Mouse (Mus musculus) frontal cortex, postnatal 36 days (tissue): ENCODE measurements around the gene Dscaml1.
A peak's percentile ranks its signal among the peaks of the same experiment; 100 is the strongest.
"Not testable (repeated sequence)": the region's sequence is repeated elsewhere in the genome, so short reads cannot be mapped to it uniquely, and the experiment has no call there.

Experiments used
- DNase-seq, 2 experiments: peaks; one replicate each; pipeline ENCODE4 v3.0.0; 2022; ENCODE audit warnings: low spot score in 2 of 2

Gene Dscaml1

DNA sequence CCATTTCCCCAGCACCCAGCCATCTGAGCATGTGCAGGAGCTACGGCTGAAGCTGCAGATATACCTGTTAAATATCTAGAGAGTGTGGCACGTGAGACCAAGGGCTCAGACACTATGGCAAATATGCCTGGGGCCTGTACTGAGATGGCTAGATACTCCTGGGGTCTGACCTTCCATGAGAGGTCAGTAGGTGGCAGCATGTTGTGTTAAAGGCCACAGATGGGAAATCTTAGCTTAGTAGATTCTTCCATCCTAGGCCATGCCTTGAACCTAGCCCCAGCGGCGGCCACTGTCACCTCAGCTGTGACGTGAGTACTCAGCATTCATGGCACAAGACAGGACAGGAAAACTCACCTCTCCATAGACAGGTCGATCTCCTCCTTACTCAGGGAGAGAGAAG is 347.7 kb downstream of the Dscaml1 start:
- no peak for DNase-seq

DNA sequence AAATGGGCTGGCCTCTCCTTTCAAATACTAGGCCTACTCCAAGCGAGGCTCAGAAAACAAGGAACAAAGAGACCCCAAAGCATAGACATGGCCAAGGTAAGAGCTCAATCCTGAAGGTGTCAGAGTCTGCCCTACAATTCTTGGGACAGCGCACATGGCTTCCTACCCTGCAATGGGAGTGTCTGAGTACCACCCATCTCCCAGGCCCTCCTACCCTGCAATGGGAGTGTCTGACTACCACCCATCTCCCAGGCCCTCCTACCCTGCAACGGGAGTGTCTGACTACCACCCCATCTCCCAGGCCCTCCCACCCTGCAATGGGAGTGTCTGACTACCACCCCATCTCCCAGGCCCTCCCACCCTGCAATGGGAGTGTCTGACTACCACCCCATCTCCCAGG is 349.7 kb downstream of the Dscaml1 start:
- not testable (repeated sequence) for DNase-seq

DNA sequence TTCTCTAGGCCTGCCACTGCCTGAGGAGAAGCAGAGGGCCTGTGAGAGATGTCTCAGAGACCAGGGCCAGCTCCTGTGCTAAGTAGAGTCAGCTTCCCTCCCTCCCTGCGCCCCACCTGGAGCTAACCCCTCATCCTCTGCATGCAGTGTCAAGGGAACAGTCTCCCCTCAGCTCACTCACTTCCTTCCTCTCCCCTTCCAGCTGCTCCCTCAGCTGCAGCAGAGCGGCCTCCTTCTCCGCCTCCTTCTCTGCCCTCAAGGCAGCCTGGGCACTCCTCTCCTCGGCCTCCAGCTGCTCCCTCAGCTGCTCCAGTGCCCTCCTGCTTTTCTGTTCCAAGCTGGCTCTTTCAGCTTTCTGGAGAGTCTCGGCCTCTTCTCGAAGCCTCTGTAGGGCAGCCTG is 352.8 kb downstream of the Dscaml1 start:
- no peak for DNase-seq

DNA sequence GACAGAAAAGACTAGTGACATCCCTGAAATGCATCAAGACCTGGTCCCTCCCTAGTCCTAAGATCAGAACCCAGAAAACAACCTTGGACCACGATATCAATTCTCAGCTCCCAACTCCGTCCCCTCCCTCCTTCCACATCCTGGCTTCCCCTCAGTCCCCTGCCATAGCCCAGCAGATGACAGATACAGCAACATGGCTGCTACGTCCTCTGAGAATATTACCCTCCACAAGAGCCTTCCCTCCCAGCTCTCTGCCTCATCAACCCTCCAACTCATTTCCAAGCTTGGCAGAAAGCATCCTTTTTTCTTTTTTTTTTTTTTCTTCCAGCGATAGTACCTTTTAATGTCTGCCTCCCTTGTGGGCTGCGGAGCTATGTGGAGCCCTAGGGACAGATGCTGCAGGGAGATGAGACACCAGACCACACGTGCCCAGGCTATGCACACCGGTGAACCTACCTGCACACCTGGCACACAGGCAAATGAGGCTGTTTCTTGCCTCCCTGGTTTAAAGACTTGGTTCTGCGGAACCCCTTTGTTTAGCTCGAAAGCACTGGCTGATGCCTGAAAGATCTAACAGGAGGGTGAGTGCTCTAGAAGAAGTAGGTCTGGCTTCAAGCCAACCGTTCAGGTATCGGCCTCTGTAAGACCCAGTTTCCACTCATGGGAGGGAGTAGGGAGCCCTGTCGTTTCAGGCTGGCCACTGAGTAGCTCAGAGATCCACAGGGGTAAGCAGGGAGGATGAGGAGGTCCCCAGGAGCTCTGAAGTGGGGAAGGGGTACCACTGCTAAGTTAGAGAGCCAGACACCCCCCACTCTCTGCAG is 357.0 kb downstream of the Dscaml1 start:
- no peak for DNase-seq

DNA sequence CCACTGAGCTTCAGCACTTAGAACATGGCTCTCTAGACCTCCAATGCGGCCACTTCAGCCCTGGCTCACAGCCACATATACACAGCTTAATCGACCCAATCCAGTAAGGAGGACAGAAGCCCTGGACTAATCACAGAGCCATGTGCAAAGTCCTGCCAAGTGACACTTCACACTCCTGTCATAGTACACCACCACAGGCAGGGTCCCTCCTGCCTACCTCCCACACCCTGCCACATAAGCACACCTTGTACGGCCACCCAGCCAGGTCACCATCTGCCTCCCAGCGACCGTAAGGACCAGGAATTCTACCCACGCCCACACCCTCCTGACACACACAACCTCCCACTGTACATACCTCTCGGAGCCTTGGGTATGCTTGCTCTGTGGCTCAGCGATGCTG is 360.6 kb downstream of the Dscaml1 start:
- DNase-seq: no peak

DNA sequence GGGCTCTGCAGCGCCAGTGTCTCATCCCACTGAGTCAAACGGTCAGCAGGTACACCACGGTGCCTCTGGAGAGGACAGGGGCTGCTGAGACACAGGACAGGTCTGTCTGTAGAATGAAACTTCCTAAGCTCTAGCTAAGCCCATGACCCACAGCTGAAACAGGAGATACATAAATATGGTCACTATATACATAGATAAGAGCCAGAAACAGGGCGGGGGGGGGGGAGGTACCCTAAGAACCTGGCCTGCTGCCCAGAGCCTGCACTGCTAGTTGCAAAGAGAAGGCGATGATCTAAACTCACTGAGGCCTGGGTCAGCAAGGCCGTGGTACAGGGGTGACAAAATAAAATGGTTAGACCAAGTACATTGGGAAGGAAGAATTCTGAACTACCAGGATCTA is 361.1 kb downstream of the Dscaml1 start:
- no peak for DNase-seq

DNA sequence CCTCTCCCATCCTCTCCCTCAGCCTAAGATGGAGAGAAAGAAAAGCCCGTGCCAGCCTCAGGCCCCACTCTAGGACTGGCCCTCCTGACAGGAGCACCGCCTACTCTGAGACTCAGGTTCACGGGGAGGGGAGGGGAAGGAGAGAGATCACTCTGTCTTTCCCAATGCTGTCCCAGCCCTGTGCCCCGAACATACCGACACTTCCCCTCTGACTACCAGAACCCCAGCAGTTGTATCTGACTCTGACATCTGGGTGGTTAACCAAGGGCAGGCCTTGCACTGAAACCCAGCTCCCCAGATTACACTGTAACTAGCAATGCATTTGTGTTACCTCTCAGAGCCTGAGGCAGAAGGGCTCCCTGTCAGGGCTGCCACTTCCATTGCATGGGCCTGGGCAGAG is 362.0 kb downstream of the Dscaml1 start:
- no peak for DNase-seq

DNA sequence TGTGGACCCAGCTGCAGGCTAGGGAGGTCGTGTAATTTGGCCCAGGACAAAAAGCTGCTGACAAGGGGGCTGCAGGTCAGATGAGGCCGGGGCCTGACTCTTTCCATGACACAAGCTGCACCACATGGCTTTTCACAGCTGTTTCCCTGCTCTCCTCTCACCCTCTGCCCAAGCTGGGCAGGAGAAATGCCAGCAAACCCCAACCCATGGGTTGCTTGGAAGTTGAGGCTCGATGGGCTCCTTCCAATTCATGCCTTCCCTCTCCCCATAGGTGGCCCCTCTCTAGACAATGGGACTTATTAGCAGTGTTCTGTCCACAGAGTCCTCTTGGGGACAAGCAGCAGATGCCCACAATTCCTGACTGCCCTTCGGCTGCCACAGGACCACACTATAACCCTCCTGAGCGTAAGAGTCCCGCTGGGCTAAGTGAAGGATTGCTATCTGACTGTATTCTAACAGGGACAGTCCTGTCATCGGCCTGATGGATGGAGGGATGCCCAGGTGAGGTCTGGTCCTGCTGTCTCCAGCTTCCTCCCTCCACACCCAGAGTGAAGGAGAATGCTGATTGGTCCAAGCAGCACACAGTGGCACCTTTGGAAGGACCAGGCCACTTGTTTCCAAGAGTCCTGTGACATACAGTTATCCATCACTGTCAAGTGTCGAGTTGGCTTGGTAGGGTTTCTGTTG is 365.2 kb downstream of the Dscaml1 start:
- no peak for DNase-seq

DNA sequence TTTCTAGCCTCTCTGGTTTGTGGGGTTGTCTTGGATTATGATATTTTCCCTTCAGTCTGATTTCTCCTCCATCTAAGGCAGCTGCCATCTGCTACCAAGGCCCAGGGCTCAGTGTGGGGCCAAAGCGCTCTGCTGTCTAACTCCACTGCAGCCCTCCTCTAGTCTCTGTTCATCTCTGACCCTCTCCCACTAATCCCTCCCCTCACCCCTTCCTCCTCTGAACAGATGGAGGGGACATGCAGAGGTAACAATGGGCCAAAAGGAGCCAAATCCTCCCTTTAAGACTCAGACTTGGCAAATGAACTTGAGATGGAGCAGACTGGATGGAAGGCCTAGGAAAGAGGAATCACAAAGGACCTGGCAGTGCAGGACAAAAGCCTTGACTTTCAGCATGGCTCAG is 365.8 kb downstream of the Dscaml1 start:
- DNase-seq: no peak

DNA sequence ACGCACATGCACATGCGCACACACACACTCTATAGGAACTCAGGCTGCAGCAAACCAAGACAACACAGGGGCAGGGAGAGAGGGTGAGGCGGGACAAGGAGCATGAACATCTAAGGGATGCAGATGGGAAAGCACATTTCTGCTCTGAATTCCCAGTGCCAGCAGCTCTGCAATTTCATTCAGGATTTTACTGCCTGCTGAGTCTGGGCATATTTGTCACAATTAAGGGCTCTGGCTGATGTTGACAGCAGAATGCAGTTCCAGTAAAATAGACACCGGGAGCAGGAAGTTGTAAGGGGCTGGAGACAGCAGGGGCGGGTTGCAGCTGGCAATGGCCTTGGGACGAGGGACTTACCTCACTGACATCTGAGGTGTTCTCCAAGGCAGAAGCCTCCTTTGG is 367.3 kb downstream of the Dscaml1 start:
- no peak for DNase-seq

DNA sequence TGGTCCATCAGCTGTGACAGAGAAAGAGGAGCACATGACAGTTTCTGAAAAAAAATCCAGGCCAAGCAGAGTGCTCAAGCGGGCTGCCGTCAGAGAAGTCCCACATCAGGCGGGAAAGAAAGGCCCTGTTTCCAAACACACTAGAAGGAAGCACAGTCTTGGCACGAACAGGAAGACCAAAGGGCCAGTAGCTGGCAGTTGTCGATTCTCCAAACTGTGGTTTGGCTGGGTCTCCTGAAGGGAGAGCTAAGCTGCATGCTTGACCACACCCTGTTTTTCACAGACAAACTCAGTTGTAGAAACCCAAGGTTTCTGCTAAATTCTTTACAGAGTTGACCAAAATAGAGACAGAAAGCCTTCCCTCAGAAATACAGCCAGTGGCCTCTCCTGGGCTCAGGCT is 369.3 kb downstream of the Dscaml1 start:
- no peak for DNase-seq

DNA sequence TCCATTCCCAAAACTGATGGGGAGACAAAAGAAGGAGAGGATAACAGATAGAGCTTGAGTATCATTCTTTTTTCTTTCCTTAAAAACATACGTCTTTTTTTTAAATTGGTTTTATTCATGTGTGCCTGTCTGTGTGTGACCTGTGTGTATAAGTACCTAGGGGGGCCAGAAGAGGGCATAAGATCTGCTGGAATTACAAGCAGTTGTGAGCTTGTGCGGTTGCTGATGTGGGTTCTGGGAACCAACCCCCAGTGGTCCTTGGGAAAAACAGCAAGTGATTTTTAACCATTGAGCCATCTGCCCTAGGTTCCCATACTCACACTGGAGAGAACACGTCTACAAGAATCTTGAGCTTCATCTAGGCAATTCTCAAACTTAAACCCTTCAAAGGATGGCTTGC is 370.8 kb downstream of the Dscaml1 start:
- no peak for DNase-seq

DNA sequence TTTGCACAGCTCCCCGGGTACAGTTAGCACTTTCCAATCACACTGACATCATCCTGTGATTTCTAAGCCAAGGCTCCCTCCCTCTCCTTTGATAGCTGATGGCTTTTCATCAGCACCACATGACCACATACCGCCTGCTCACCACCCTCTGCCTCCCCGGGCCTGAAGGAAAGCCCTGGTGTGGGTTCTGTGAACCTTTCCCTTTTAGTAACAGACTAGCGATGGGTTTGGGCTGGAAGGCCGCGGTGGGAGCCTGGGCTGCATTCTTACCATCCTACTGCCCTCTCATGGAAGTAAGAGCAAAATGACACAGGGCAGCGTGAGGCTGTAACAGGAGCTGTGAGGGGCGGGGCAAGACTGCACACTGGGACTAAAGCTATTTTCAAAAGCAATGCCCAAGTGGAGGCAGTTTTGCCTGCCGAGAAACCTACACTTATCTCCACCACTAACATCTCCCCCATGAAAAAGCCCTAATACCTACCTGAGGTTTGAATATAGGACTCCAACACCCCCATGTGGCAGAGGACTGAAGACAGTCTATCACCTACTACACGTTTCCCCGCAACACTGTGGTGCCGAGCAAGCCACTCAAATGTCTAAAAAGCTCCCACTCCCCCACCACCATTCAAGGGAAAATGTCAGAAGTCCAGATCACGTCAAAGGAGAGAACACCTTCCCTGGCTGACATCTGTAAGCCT is 372.2 kb downstream of the Dscaml1 start:
- DNase-seq: peak; percentile 22 to 23

DNA sequence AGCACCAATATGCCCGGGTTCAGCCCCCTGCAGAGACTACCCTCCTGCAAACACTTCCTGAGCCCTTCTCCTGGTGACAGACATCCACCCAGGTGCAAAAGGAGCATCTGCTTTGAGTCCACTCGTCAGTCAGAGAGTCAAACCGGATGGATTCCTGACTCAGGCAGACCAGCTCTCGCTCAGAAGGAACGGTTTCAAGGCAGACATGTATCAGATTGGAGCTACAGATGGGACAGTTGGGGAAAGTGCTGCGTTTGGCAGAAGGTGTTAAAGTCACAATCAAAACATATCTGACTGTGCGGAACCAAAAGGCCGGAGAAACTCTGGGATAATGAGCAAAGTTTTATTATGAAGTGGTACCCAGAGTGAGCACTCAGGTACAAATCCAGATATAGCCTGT is 373.0 kb downstream of the Dscaml1 start:
- no peak for DNase-seq
